Mouse (Mus musculus): ENCODE data around the gene AL607142.1. TPM values are rescaled to one million over a fixed set of nuclear protein-coding genes. Genes with fewer than 3 reads are reported as not detected.

Gene AL607142.1
- total RNA-seq, 2 experiments from 2014 or later = not detected

DNA sequence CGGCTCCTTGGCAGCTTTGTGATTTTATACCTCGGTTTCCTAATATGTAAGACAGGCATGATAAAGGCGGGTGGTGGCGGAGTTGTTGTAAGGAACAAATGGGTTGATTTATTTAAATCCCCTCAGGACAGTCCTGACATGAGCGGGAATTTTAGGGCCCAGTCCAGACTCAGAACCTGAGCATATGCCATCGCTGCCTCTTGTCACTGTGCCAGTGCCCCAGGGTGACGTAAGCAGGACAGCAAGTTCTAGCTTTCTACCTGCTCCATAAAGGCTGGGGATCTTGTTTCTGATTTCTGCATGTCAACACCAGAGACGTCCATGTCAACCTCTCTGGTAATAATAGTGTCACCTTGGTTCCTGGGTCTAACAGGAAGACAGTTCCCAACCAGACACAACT is 24.7 kb downstream of the AL607142.1 start:
- H3K4me3 ChIP-seq = no peak overlapping the region
- intact Hi-C loops (cut with DNase I) = no loop called here
- DNase-seq = no peak
- H3K27ac ChIP-seq = no peak overlapping the region
- TF ChIP-seq CTCF (IDR thresholded peaks at IDR 0.05) = no peak

DNA sequence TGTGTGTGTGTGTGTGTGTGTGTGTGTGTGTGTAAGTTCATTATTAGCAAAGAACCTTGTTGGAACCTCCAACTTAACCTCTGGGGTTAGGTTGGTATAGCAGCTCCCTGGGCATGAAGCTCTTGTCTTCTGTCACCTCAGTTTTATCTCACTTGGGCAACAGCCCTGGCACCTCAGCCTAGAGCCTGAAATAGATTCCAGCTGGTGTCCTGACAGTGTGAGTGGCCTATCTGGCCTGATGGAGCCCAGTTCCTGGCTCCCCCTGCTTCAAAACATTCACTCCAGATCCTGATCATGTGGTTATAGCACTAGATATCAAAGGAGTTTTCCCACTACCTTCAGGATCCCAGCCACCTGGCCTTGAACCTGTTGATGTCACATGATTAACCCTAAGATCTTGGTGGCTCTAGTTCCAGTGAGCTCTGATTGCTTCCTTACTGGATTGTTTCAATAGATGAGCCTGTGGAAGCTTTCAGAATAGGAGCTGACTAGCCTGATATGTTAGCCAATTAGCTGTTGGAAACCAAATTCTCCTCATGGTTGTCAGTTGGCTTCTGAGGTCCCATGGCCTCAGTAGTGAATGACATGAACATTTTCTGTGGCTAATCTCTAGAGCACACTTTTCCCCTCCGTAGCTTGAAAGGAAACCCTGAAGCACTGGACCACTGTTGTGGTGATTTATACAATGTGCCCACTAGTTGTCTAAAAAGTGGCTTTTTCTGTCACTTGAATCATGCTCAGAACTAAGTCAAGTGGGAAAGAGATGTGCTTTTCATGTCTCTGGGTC is 27.4 kb downstream of the AL607142.1 start:
- no peak for TF ChIP-seq CTCF (IDR thresholded peaks at IDR 0.05)
- intact Hi-C loops (cut with DNase I) = no loop called here
- peak; percentile 84 for DNase-seq
- H3K4me3 ChIP-seq = no peak overlapping the region
- peak overlapping the region; percentile 62 for H3K27ac ChIP-seq

DNA sequence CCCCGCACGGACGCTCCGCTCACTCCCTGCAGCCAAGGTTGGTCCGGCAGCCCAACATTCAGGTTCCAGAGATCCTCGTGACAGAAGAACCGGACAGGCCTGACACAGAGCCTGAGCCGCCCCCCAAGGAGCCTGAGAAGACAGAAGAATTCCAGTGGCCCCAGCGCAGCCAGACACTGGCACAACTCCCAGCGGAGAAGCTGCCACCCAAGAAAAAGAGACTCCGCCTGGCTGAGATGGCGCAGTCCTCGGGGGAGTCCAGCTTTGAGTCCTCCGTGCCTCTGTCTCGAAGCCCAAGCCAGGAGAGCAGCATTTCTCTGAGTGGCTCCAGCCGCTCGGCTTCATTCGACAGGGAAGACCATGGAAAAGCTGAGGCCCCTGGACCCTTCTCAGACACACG is 32.1 kb downstream of the AL607142.1 start:
- intact Hi-C loops (cut with DNase I) = no loop called here
- H3K27ac ChIP-seq = no peak overlapping the region
- TF ChIP-seq CTCF (IDR thresholded peaks at IDR 0.05) = no peak

DNA sequence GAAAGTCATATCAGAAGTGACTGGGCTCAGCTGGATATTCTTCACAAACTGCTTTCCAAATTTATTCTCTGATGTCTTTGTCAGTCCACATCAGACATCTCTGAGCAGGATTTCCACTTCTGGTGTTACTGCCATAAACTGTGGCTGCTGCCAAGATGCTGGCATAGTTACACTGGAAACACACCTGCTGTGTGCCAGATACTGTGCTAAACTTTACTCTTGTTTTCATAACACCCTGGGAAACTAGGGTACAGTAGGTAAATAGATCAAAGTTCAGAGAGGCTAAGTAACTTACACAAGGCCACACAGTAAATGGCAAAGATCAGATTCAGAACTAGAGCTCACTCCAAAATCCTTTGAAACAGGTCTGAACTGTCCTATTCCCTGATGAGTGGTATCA is 36.4 kb downstream of the AL607142.1 start:
- H3K27ac ChIP-seq = no peak overlapping the region
- no peak for TF ChIP-seq CTCF (IDR thresholded peaks at IDR 0.05)
- H3K4me3 ChIP-seq = no peak overlapping the region
- intact Hi-C loops (cut with DNase I) = no loop called here
- DNase-seq = no peak

More for the DNA sequence above, 32.1 kb downstream of the AL607142.1 start:
- DNase-seq = no peak
- no peak overlapping the region for H3K4me3 ChIP-seq

DNA sequence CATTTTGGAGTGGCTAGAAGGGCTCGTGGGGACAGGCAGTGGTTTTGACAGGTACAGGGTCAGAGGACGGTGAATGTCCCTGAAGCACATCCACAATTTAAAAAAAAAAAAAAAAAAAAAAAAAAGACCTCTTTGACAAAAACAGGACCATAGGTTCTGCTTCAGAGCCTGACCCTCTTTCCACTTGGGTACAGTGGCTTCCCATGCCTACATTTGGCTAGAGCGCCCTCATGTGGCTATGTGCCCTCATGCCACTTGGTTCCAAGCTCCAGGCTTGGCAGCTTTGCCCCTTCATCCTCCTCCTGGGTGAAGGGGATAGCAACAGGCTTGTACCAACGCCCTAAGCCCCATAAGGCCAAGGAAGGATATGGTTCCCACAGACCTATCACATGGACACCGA is 39.8 kb downstream of the AL607142.1 start:
- intact Hi-C loops (cut with DNase I) = loop anchor here (2.0 kb wide), 1 partner anchor 184 kb away; no protein-coding TSS in a partner anchor
- no peak overlapping the region for H3K4me3 ChIP-seq
- H3K27ac ChIP-seq = no peak overlapping the region

DNA sequence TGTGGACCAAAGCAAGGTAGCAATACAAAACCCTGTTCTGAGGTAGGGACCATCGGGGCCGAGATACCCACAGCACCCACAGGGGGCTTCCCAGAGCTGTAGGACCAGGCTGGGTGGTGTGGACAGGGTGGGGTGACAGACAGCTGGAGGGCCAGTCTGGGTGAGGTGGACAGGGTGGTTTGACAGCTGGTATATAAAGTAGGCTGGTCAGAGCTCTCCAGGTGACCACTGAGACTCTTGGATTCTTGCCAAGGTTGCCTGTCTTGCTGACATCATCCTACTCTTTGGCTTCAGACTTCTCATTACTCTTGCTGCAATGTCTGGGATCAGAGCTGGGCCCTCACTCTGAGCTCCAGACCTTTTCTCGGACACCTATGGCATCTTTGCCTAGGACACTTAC is 41.6 kb downstream of the AL607142.1 start:
- intact Hi-C loops (cut with DNase I) = no loop called here
- TF ChIP-seq CTCF (IDR thresholded peaks at IDR 0.05) = no peak
- DNase-seq = no peak
- H3K4me3 ChIP-seq = no peak overlapping the region
- H3K27ac ChIP-seq = no peak overlapping the region

More for the DNA sequence above, 39.8 kb downstream of the AL607142.1 start:
- DNase-seq = peak; percentile 79
- peak; percentile 81 for TF ChIP-seq CTCF (IDR thresholded peaks at IDR 0.05)

DNA sequence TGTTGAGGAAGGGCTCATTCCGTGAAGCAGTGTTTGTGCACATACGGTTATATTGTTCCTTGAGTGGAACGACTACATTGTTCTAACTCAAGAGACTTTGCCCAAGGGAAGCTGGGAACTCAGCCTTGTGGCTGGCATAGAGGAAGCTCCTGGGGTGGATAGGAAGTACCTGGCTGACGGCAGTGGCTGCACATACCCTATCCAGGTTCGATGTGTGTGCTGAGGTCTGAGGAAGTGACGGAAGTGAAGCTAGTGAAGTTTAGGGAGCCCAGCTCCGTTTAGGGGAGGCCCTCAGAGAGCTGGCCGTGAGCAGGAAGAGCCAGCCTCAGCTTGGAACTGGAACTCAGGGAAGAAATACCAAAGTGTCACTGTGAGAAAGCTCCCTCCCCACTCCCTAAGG is 43.0 kb downstream of the AL607142.1 start:
- H3K27ac ChIP-seq = no peak overlapping the region
- no peak overlapping the region for H3K4me3 ChIP-seq
- no peak for DNase-seq
- intact Hi-C loops (cut with DNase I) = no loop called here
- no peak for TF ChIP-seq CTCF (IDR thresholded peaks at IDR 0.05)

DNA sequence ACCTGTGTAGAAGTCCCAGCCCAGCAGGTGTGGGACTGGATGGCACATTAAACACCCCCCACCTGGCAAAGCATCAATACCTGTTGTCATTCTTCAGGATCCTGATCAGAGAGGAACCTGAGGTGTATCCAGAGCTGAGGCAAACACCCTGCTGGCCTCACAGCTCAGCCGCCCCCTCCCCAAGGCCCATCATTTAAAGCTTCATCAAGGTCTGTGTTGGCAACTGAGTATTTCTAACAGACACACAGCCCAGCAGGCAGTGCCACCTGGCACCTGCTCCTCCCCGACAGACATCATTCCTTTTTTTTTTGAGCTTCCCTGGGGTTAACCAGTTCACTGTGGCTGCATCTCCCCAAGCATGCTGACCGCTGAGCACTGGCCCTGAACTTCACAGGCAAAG is 50.7 kb downstream of the AL607142.1 start:
- Histone ChIP-seq H3K4me3 (no peak overlapping the region), H3K27ac (no peak overlapping the region)
- no peak for TF ChIP-seq CTCF (IDR thresholded peaks at IDR 0.05)
- no peak for DNase-seq
- intact Hi-C loops (cut with DNase I) = no loop called here

DNA sequence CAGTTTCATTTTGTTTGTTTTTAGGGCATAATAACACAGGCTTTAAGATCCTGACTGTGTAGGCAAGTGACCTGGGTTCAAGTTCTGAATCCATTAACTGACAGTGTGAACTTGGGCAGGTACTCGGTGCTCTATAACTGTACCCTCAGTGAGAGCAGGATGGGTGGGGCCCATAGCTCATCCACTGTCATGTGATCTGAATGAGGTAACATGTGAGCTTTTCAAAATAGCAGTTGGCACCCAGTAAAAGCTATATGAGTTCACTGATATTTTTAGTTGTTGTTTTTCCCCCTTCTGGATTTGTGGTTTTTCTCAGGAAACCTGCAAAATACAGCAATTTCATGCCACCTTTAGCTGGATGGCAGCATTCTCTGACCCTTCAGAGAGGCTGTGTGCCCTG is 51.5 kb downstream of the AL607142.1 start:
- intact Hi-C loops (cut with DNase I) = no loop called here
- Histone ChIP-seq H3K4me3 (no peak overlapping the region), H3K27ac (no peak overlapping the region)
- DNase-seq = peak; percentile 6
- TF ChIP-seq CTCF (IDR thresholded peaks at IDR 0.05) = no peak

DNA sequence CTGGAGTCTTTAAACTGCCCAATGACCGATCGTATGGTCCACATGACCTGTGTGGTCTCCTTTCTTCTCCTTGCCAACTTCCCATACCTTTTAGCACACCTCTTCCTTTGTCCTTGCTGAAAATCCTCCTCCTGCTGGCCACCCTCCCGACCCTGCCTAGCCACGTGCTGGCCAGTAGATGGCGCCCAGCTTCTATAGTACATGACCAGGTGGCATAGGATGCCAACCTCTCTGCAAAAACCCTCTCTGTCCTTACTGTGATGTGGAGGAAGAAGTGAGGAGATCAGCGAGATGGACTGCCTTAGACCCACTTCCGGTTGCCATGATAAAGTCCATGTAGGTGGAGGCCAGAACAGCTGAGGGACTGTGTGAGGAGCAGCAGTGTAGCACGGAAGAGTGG is 55.5 kb downstream of the AL607142.1 start:
- H3K27ac ChIP-seq = no peak overlapping the region
- TF ChIP-seq CTCF (IDR thresholded peaks at IDR 0.05) = peak; percentile 95; the same call in 1 of the 2 replicates
- intact Hi-C loops (cut with DNase I) = loop anchor here (5.0 to 10.0 kb wide), 2 partner anchors 205 to 262 kb away; no protein-coding TSS in a partner anchor
- DNase-seq = peak; percentile 78
- no peak overlapping the region for H3K4me3 ChIP-seq

DNA sequence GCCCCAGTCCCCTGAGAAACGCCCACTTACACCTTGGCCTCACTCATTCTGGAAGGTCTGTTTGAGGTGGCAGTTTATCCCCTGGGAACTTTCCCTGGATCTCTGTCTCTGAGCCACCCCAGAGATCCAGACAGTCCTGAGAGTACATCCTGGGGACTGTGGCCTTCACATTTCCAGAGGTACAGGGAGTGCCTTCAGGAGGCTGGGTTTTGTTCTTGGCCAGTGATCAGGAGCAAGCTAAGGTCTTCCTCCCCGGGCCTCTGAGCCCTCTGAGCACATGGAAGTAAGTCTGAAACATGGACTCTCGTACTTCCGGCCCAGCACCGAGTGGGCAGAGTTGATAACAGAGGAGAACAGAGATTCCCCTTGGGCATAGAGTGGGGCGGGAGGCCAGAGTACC is 59.9 kb downstream of the AL607142.1 start:
- Histone ChIP-seq H3K27ac (no peak overlapping the region), H3K4me3 (no peak overlapping the region)
- DNase-seq = peak; percentile 16
- intact Hi-C loops (cut with DNase I) = loop anchor here (5.0 to 10.0 kb wide), 2 partner anchors 200 to 258 kb away; no protein-coding TSS in a partner anchor
- no peak for TF ChIP-seq CTCF (IDR thresholded peaks at IDR 0.05)

DNA sequence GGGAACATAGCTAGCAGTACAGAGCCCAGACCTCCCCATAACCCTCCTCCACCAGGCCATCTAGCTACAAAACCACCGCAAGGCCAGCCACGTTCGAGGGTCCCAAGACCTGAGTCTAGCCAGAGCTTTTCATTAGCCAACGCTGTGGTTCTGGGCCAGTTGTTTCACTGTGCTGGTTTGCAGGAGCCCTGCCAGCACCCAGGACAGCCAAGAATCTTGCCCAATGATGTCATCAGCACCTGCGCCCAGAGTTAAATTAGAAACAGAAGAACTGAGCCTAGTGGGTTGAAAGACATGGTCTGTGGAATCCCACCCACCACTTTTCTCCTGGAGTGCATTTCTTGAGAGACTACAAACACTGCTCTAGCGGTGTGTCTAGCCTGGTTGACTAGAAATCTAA is 61.3 kb downstream of the AL607142.1 start:
- intact Hi-C loops (cut with DNase I) = loop anchor here (10.0 kb wide), 1 partner anchor 199 kb away; no protein-coding TSS in a partner anchor
- DNase-seq = peak; percentile 83
- no peak overlapping the region; the same call in 1 of the 2 replicates for H3K27ac ChIP-seq
- no peak for TF ChIP-seq CTCF (IDR thresholded peaks at IDR 0.05)
- no peak overlapping the region for H3K4me3 ChIP-seq

DNA sequence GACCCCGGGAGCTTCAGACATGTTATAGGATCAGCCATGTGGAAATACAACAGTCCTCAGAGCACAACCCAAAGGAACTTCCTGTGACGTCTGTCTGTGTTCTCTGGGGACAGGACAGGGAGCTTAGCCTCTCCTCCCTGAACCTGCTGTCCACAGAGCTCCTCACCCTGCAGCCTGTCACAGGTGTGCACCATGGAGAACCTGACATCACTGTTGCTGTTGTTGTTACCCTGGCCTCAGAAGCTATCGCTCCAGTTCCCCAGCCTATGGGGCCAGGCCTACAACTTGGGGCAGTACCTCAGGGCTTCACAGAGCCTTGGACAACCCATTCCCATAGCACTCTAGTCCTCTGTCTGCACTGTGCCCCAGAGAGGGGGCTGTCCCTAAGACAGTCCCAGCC is 62.5 kb downstream of the AL607142.1 start:
- Histone ChIP-seq H3K4me3 (no peak overlapping the region), H3K27ac (no peak overlapping the region)
- DNase-seq = peak; percentile 17
- TF ChIP-seq CTCF (IDR thresholded peaks at IDR 0.05) = no peak
- intact Hi-C loops (cut with DNase I) = loop anchor here (10.0 kb wide), 1 partner anchor 197 kb away; no protein-coding TSS in a partner anchor

Data from gastrocnemius, adult 2 months (tissue).